Mouse (Mus musculus) midbrain, embryonic 14.5 days (tissue): ENCODE measurements around the gene Fbxo31. TPM values are rescaled to one million over a fixed set of nuclear protein-coding genes. Genes with fewer than 3 reads are reported as not detected.
A peak's percentile ranks its signal among the peaks of the same experiment; 100 is the strongest.

Experiments used
- ATAC-seq: fragments of 200-750 bp; cut with Nextera tagmentation; 2 replicates; pipeline ENCODE4 v1.8.0; 2017; ENCODE audit warnings: moderate number of reproducible peaks, moderate library complexity; ENCODE audit not compliant: low FRiP score, low TSS enrichment
- DNase-seq: peaks from one replicate; pipeline ENCODE4 v3.0.0-alpha.2; 2015
- H3K27ac ChIP-seq: fragments of 300-500 bp; sonication (generic); replicated peaks from 2 replicates; pipeline ENCODE4 v1.5.1; 2014; ENCODE audit warnings: mild to moderate bottlenecking, low read depth, low read length, moderate library complexity
- H3K27me3 ChIP-seq: fragments of 300-500 bp; sonication (generic); 2 replicates; pipeline ENCODE4 v1.6.1; 2014; ENCODE audit warnings: low read length, control low read depth, mixed read lengths; ENCODE audit not compliant: control insufficient read depth, insufficient read depth
- H3K36me3 ChIP-seq: fragments of 300-500 bp; sonication (generic); 2 replicates; pipeline ENCODE4 v1.6.1; 2014; ENCODE audit warnings: low read length, control low read depth; ENCODE audit not compliant: control insufficient read depth, insufficient read depth
- H3K4me1 ChIP-seq: fragments of 300-500 bp; sonication (generic); 2 replicates; pipeline ENCODE4 v1.6.1; 2014; ENCODE audit warnings: mild to moderate bottlenecking, antibody characterized with exemption, low read length, control low read depth; ENCODE audit not compliant: control insufficient read depth, insufficient read depth
- H3K4me2 ChIP-seq: fragments of 300-500 bp; sonication (generic); 2 replicates; pipeline ENCODE4 v1.6.1; 2014; ENCODE audit warnings: mild to moderate bottlenecking, low read length, moderate library complexity
- H3K4me3 ChIP-seq: fragments of 300-500 bp; sonication (generic); replicated peaks from 2 replicates; pipeline ENCODE4 v1.5.1; 2014; ENCODE audit warnings: low read depth, low read length
- H3K9ac ChIP-seq: fragments of 300-500 bp; sonication (generic); replicated peaks from 2 replicates; pipeline ENCODE4 v1.6.1; 2014; ENCODE audit warnings: mild to moderate bottlenecking, low read length, moderate library complexity
- H3K9me3 ChIP-seq: fragments of 300-500 bp; sonication (generic); 2 replicates; pipeline ENCODE4 v1.6.1; 2016; ENCODE audit warnings: low read length, control low read depth, mixed read lengths; ENCODE audit not compliant: control insufficient read depth
- WGBS: fragments of 180-500 bp; shearing (Covaris S2); extraction: QIAGEN DNeasy Blood & Tissue Kit; methylation state at CpG from one replicate; pipeline ENCODE4 v1.1.7; 2014; 5-methylcytosine and 5-hydroxymethylcytosine counted together
- polyA plus RNA-seq: library from polyadenylated mRNA; unstranded; fragments of >200 nt; fragmentation: Nextera tagmentation; extraction: Ambion mirVana; gene quantifications from 2 replicates; pipeline ENCODE4 v1.2.1, GENCODE M21; 2014

The Fbxo31 gene
- polyA plus RNA-seq, 1 experiment from 2014 or later: 26.7 TPM

DNA sequence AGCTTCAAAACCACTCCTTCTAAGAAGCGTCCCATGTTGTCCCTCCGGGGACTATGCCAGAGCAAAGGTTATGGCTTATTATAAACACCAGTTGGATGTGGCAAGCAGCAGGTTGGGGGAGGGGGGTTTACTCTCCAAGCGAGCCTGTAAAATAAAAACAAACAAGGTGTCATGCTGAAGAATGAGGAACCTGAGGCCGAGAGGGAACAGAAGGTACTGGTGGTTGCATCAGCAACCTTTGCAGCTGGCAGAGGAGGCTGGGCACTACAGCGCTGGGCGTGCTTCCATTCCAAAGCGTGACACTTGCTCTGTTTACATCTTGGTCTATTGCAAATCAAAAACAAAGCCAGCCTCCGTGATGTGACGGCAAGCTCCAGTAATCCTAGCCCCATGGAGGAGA, 1.9 kb upstream of the Fbxo31 start:
- H3K4me1 ChIP-seq: peaks cover 17% of the 10 kb centered on the region
- H3K9ac ChIP-seq: no peak overlapping the region
- H3K9me3 ChIP-seq: no peaks in the 10 kb centered on the region
- WGBS: 44% methylated on average over 9 of the region's 9 CpGs
- H3K4me2 ChIP-seq: no peak overlapping the region
- H3K27me3 ChIP-seq: no peaks in the 10 kb centered on the region
- ATAC-seq: no peak
- DNase-seq: peak; percentile 20
- no peak overlapping the region for H3K27ac ChIP-seq
- no peaks in the 10 kb centered on the region for H3K36me3 ChIP-seq
- H3K4me3 ChIP-seq: no peak overlapping the region

DNA sequence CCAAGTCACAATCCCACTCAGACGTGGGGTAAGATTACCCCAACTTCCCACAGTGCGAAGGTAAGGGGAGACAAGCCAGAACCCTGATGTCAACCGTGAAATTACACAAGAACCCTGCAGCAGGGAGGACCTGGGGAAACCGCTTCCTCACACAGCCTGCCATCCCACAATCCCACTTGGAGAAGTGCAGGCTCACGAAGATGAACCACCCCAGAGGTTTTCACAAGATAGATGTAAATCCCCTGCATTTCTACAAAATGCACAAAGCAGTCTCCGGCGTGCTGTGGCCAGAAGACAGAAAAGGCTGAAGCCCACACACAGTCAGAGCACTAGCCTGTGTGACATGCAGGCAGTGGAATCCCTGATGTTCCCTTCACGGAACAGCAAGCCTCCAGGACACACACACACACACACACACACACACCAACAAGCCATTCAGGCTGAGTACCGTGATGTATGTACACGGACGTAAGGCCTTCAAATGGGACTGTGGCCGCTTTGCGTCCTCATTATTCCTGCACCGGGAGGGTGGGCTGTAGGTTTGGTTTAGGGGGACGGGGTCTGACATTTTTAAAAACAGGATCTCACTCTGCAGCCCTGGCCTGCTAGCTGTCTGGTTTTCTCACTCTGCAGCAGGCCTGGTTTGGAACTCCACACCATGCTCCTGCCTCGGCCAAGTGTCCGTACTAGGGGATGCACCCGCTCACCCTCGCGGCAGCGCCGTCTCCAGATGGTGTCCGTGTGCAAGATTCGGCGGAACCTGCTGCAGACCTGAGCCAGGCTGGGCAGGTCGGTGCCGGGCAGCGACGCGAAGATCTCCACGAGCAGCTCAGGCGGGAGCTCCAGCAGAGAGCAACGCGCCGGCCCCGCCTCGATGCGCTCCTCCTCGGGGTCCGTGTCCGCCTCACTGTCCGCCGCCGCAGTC, 593 bp downstream of the Fbxo31 start:
- Histone ChIP-seq H3K4me3 (peak overlapping the region; percentile 88), H3K9me3 (no peaks in the 10 kb centered on the region), H3K9ac (peak overlapping the region; percentile 79), H3K27me3 (no peaks in the 10 kb centered on the region), H3K4me2 (peak overlapping the region; percentile 83), H3K36me3 (no peaks in the 10 kb centered on the region), H3K27ac (peak overlapping the region; percentile 74), H3K4me1 (peaks cover 17% of the 10 kb centered on the region)
- ATAC-seq: peak; percentile 59
- WGBS: 1% methylated on average over 39 of the region's 44 CpGs
- peak; percentile 60 for DNase-seq

DNA sequence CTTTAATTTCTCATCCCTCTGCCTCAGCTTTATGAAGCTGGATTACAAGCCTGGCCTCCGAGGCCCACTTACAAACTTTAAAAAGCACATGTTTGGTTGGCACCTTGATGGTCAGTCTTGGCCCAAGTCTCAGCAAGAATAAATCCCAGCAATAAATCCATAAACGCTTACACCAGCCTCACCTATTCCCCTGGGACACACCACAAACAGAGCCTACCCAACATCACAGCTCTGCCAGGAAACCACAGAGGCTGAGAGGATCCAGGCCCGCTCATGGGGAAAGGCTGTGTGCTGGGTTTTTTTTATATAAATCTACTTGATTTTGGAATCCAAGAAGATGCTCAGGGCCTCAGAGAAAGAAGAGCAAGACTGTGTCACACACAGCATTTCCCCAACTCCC, 2.9 kb downstream of the Fbxo31 start:
- no peaks in the 10 kb centered on the region for H3K9me3 ChIP-seq
- no peaks in the 10 kb centered on the region for H3K36me3 ChIP-seq
- H3K4me2 ChIP-seq: no peak overlapping the region
- no peak for ATAC-seq
- H3K27ac ChIP-seq: no peak overlapping the region
- no peak overlapping the region for H3K9ac ChIP-seq
- no peak overlapping the region for H3K4me3 ChIP-seq
- no peaks in the 10 kb centered on the region for H3K27me3 ChIP-seq
- DNase-seq: no peak
- peaks cover 17% of the 10 kb centered on the region for H3K4me1 ChIP-seq
- 84% methylated on average over 3 of the region's 3 CpGs for WGBS

DNA sequence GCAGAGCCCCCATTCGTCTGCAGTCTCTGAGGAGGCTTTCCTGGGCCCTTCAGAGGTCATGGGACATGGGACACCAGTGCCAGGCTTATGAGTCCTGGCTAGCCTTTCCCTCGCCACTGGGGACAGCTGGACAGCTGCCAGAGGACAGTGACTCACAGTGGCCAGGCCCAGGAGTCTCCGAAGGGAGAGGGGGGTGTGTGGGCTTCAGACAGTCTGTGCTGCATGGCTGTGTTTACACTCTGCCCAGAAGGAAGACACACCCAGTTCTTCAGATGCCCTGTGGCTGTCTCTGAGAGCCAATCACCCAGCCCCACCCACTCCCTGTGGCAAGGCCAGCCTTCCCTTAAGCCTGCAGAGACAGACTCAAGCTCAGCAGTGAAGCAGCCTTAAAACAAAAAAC, 5.3 kb downstream of the Fbxo31 start:
- Histone ChIP-seq H3K27me3 (no peaks in the 10 kb centered on the region), H3K27ac (no peak overlapping the region), H3K36me3 (no peaks in the 10 kb centered on the region), H3K4me2 (no peak overlapping the region), H3K9ac (no peak overlapping the region), H3K9me3 (no peaks in the 10 kb centered on the region), H3K4me1 (peaks cover 17% of the 10 kb centered on the region), H3K4me3 (no peak overlapping the region)
- ATAC-seq: no peak
- WGBS: 60% methylated on average over 3 of the region's 3 CpGs
- DNase-seq: peak; percentile 12

DNA sequence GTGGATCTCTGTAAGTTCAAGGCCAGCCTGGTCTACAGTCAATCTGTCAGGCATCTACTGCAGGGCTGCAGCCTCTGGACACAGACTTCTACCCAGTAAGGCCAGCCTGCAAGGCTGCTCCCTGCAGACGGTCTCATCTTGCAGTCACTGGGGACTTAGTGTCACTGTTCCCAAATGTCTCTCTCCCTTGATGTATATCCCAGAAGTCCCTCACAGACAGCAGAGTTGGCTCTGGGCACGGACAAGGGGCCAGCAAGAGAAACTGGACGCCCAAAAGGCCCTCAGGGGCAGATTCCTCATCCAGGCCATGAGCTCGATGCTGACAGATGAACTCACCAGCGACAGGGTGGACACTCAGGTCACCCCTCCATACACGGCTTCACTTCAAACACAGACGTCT, 6.5 kb downstream of the Fbxo31 start:
- H3K4me2 ChIP-seq: no peak overlapping the region
- no peaks in the 10 kb centered on the region for H3K9me3 ChIP-seq
- H3K4me3 ChIP-seq: no peak overlapping the region
- DNase-seq (no peak), ATAC-seq (no peak)
- no peak overlapping the region for H3K9ac ChIP-seq
- peaks cover 10% of the 10 kb centered on the region for H3K4me1 ChIP-seq
- no peaks in the 10 kb centered on the region for H3K27me3 ChIP-seq
- WGBS: 83% methylated on average over 7 of the region's 7 CpGs
- no peak overlapping the region for H3K27ac ChIP-seq
- no peaks in the 10 kb centered on the region for H3K36me3 ChIP-seq

DNA sequence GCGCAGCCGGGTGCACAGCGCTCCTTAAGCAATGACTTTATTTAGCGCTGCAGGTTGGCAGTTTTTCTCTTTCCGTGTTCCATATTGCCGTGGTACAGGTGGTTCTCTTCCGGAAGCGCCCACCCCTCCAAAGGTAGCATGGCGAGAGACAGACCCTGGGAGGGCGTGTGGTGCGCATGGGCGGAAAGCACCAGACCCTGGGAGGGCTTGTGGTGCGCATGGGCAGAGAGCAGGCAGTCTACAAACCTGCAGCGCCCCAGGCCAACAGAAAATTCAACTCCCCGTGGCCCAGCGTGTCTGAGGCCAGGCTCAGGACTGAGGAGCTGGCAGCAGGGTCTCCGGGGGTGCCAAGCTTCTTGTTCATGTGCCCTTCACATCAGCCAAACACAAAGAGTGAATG, 7.8 kb downstream of the Fbxo31 start:
- Histone ChIP-seq H3K36me3 (peaks cover 3% of the 10 kb centered on the region; the same call in 1 of the 2 replicates), H3K27me3 (no peaks in the 10 kb centered on the region), H3K4me2 (no peak overlapping the region), H3K9me3 (no peaks in the 10 kb centered on the region), H3K9ac (no peak overlapping the region), H3K4me3 (no peak overlapping the region), H3K4me1 (0 out of 2 replicates have a peak, but pooled peaks cover 2% of the 10 kb centered on the region), H3K27ac (no peak overlapping the region)
- ATAC-seq (no peak), DNase-seq (no peak)
- 87% methylated on average over 17 of the region's 17 CpGs for WGBS

DNA sequence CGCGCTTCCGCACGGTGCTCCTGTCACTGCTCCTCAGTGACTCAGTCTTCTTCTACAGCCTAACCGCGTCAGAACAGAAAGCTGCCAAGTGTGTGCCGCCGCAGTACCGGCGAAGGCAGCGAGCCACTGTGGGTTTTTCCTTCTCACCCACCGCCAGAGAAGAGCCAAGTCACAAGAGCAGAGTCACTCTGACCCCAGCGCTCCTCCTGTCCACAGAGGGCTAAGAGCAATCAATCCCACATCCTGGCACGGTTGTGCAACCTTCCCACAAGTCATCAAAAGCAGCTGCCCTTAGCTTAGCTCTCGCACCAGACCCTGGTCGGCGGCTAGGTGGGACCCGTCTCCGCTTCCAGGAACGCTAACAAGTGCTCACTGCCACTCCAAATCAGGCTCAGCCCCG, 8.3 kb downstream of the Fbxo31 start:
- ATAC-seq: no peak
- no peaks in the 10 kb centered on the region for H3K27me3 ChIP-seq
- no peak overlapping the region for H3K27ac ChIP-seq
- H3K9me3 ChIP-seq: no peaks in the 10 kb centered on the region
- no peak for DNase-seq
- no peak overlapping the region for H3K4me2 ChIP-seq
- H3K4me1 ChIP-seq: no peaks in the 10 kb centered on the region
- WGBS: 89% methylated on average over 21 of the region's 21 CpGs
- peaks cover 5% of the 10 kb centered on the region; the same call in 1 of the 2 replicates for H3K36me3 ChIP-seq
- no peak overlapping the region for H3K4me3 ChIP-seq
- no peak overlapping the region for H3K9ac ChIP-seq

DNA sequence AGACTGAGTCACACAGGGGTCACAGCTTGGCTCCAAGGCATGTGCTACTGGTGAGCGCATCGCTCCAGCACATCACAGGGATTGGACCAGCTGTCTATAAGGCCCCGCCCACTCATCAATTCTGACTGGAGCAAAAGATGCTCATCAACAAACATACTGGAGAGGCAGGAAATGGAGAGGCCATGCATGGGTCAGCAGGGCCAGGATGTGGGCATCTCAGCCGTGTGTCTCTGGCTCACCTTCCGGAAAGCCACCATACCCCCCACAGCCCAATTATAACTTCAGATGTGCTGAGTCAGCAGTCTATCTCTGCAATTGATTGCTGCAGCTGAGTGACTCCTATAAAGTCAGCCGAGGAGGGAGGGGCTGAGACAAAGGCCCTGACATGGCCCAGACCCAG, 10.3 kb downstream of the Fbxo31 start:
- no peak overlapping the region for H3K4me3 ChIP-seq
- H3K36me3 ChIP-seq: peaks cover 5% of the 10 kb centered on the region; the same call in 1 of the 2 replicates
- H3K27me3 ChIP-seq: no peaks in the 10 kb centered on the region
- no peak for DNase-seq
- H3K4me2 ChIP-seq: no peak overlapping the region
- no peak overlapping the region for H3K9ac ChIP-seq
- no peaks in the 10 kb centered on the region for H3K4me1 ChIP-seq
- no peak overlapping the region for H3K27ac ChIP-seq
- WGBS: 77% methylated on average over 6 of the region's 6 CpGs
- no peak for ATAC-seq
- H3K9me3 ChIP-seq: no peaks in the 10 kb centered on the region

DNA sequence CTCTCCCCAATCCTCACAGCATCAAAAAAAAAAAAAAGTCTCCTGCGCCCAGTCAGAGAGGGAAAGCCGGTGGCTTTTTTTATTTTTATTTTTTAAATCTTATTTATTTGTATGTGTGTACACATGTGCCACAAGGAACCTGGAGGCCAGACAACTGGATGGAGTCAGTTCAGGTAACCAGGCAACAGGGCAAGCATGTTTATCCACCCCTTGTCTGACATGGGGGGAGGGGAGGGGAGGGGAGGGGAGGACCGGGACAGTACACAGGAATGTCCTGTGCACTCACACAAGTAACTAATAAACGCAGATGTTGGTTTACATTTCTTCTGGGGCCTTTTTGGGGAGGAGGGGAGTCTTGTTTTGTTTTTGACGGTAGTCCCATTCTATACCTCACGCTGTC, 14.9 kb downstream of the Fbxo31 start:
- no peak overlapping the region for H3K4me2 ChIP-seq
- no peak overlapping the region for H3K27ac ChIP-seq
- DNase-seq (no peak), ATAC-seq (no peak)
- WGBS: 56% methylated on average over 6 of the region's 6 CpGs
- no peaks in the 10 kb centered on the region for H3K9me3 ChIP-seq
- H3K27me3 ChIP-seq: no peaks in the 10 kb centered on the region
- no peak overlapping the region for H3K9ac ChIP-seq
- no peak overlapping the region for H3K4me3 ChIP-seq
- H3K36me3 ChIP-seq: peaks cover 22% of the 10 kb centered on the region
- H3K4me1 ChIP-seq: no peaks in the 10 kb centered on the region
